Mouse (Mus musculus): ENCODE data around the gene Itgae. TPM values are rescaled to one million over a fixed set of nuclear protein-coding genes. Genes with fewer than 3 reads are reported as not detected.
"Not testable (repeated sequence)": the region's sequence is repeated elsewhere in the genome, so short reads cannot be mapped to it uniquely, and the experiment has no call there.

Itgae gene
- polyA plus RNA-seq, 1 experiment from 2014 or later: 0.32 TPM

GRCm38 (mm10) chr11:73107358-73107757, 17.0 kb downstream of the Itgae start:
- H3K4me2 ChIP-seq (replicated peaks); H3K27ac ChIP-seq; ATAC-seq (ENCODE audit: low FRiP score); H3K9ac ChIP-seq; H3K36me3 ChIP-seq (replicated peaks; ENCODE audit: control insufficient read depth, insufficient read depth); H3K4me3 ChIP-seq (replicated peaks; ENCODE audit: low read length); H3K4me1 ChIP-seq (replicated peaks; ENCODE audit: control insufficient read depth, insufficient read depth, low read length); H3K27me3 ChIP-seq (ENCODE audit: control insufficient read depth, insufficient read depth, low read length); H3K9me3 ChIP-seq (ENCODE audit: control insufficient read depth, low read length); DNase-seq (ENCODE audit: low spot score): not testable (repeated sequence)
- 39% methylated on average over 3 of the region's 3 CpGs for WGBS

DNA sequence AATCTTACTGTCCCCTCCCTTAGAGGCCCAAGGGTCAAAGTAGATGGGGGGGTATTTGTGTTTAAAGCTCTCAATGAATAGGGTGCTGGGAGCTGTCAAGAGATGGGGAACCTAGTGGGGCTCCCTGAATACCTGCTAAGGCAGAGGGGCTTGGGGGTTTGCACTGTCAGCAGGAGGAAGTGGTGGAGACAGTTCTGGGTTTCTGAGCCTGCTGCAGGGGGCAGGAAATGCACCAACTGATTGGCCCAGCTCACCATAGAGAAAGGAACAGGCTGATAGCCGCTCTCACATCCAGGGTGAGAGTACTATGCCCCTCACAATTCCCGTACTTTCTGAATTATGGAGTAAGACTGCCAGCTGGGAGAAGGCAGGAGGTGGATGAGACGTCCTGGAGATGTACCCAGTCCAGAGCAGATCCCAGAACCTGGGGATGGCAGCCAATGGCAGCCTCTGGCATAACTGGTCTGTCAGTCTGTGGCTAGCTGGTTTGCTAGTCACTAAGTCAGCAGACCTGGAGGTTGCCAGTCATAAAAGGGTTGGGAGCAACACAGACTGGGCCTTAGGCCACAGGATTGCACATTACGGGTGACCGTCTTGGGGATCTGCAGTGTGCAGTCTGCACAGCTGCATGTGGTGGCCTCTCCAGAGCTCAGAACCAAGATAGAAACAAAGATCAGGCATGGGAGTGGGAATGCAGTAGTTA, 18.0 kb downstream of the Itgae start:
- Histone ChIP-seq H3K27me3 (ENCODE audit: control insufficient read depth, insufficient read depth, low read length) (no peaks in the 10 kb centered on the region), H3K36me3 (replicated peaks; ENCODE audit: control insufficient read depth, insufficient read depth) (no peaks in the 10 kb centered on the region), H3K4me2 (replicated peaks) (no peak overlapping the region), H3K4me1 (replicated peaks; ENCODE audit: control insufficient read depth, insufficient read depth, low read length) (no peaks in the 10 kb centered on the region), H3K27ac (no peak overlapping the region), H3K4me3 (replicated peaks; ENCODE audit: low read length) (no peak overlapping the region), H3K9ac (no peak overlapping the region), H3K9me3 (ENCODE audit: control insufficient read depth, low read length) (no peaks in the 10 kb centered on the region)
- ATAC-seq (ENCODE audit: low FRiP score) (no peak), DNase-seq (ENCODE audit: low spot score) (no peak)
- WGBS: 79% methylated on average over 5 of the region's 5 CpGs

DNA sequence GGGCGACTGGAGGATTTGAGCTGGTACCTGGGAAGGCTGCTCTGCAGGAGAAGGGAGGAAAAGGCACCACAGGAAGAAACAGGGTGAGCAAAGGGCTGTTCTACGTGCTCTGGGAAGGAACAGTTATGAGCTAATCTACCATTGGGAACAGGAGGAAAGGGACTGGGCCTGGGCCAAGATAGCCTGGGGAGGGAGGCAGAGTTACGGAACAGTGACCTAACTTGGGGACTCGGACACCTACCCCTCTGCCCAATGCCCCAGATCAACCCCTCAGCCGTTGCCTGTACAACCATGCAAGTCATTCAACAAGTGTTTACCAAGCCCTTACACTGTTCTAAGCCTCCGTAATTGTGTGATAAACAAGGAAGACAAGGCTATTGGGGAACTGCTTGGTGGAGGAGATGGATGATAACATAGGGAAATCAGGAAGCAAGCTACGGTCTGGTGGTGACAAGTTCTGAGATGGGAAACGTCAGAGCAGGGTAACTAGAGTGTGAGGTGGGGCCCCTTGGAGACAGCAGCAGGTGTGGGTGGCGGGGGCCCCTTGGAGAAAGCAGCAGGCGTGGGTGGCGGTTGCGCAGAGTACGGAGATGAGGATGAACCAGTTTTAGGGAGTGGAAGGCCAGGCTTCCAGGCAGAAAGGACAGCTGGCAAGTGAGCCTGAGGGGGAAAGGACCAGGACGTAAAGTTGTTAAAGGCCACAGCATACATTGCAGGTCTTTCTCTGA, 18.7 kb downstream of the Itgae start:
- H3K27ac ChIP-seq: no peak overlapping the region
- H3K9me3 ChIP-seq (ENCODE audit: control insufficient read depth, low read length): no peaks in the 10 kb centered on the region
- no peaks in the 10 kb centered on the region for H3K4me1 ChIP-seq (replicated peaks; ENCODE audit: control insufficient read depth, insufficient read depth, low read length)
- no peak overlapping the region for H3K4me2 ChIP-seq (replicated peaks)
- H3K36me3 ChIP-seq (replicated peaks; ENCODE audit: control insufficient read depth, insufficient read depth): no peaks in the 10 kb centered on the region
- H3K9ac ChIP-seq: no peak overlapping the region
- H3K27me3 ChIP-seq (ENCODE audit: control insufficient read depth, insufficient read depth, low read length): no peaks in the 10 kb centered on the region
- no peak overlapping the region for H3K4me3 ChIP-seq (replicated peaks; ENCODE audit: low read length)
- DNase-seq (ENCODE audit: low spot score): no peak
- ATAC-seq (ENCODE audit: low FRiP score): no peak
- 82% methylated on average over 14 of the region's 14 CpGs for WGBS

DNA sequence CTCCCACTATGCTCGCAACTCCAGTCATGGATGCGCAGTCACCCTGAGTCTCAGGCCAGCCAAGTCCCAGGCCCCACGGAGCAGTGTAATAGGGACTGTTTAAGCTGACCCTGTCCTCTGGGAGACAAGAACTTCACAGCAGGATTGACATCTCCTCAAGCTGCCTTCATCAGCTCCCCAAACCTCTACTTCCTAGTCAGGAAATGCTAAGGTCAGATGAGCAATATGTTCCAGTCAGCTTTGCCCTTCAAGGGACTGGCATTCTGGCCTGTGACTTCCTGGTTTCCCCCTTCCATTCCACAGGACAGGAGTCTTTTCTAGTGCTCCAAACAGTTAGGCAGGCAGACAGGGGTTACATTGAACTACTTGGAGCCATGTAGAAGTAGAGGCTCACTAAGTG, 19.6 kb downstream of the Itgae start:
- no peaks in the 10 kb centered on the region for H3K27me3 ChIP-seq (ENCODE audit: control insufficient read depth, insufficient read depth, low read length)
- DNase-seq (ENCODE audit: low spot score): no peak
- no peak overlapping the region for H3K4me2 ChIP-seq (replicated peaks)
- H3K9ac ChIP-seq: no peak overlapping the region
- H3K36me3 ChIP-seq (replicated peaks; ENCODE audit: control insufficient read depth, insufficient read depth): no peaks in the 10 kb centered on the region
- ATAC-seq (ENCODE audit: low FRiP score): no peak
- no peak overlapping the region for H3K27ac ChIP-seq
- no peaks in the 10 kb centered on the region for H3K9me3 ChIP-seq (ENCODE audit: control insufficient read depth, low read length)
- WGBS: 92% methylated on average over 3 of the region's 3 CpGs
- no peak overlapping the region for H3K4me3 ChIP-seq (replicated peaks; ENCODE audit: low read length)
- H3K4me1 ChIP-seq (replicated peaks; ENCODE audit: control insufficient read depth, insufficient read depth, low read length): no peaks in the 10 kb centered on the region

DNA sequence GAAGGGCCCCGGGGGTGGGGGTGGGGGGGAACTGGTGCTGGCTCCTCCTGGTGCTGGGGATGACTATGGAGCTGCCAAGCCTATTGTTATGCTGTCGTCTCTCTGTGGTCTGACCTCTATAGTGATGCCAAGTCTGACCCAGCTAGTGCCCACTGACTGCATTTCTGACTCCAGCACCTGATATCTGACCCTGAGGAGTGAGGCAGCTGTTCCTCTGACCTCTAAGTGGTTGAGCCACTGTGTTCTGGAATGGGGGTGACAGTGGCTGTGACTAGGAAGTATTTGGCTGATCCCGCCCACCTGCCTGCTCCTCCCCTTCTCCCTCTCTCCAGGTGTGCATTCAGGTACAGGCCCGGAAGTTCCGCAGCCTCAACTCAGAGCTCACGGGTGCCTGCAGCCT, 21.0 kb downstream of the Itgae start:
- 68% methylated on average over 6 of the region's 6 CpGs for WGBS
- no peak for ATAC-seq (ENCODE audit: low FRiP score)

DNA sequence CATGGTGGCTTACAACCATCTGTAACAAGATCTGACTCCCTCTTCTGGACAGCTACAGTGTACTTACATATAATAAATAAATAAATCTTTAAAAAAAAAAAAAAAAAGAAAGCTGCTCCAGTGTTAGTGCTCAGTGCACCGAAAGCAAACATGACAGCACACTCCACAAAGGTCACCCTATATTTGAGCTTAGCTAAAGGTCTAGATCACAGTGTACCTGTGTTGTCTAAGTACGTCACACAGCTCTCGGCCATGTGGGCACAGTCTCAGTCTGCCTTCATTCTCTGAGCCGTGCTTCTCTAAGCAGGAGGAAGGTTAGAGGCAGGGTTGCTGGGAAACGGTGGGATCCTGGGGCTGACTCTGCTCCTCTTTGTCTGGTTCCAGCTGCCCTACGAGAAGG, 36.1 kb downstream of the Itgae start:
- Histone ChIP-seq H3K4me2 (replicated peaks) (no peak overlapping the region), H3K9ac (no peak overlapping the region), H3K9me3 (ENCODE audit: control insufficient read depth, low read length) (no peaks in the 10 kb centered on the region), H3K4me1 (replicated peaks; ENCODE audit: control insufficient read depth, insufficient read depth, low read length) (no peaks in the 10 kb centered on the region), H3K27me3 (ENCODE audit: control insufficient read depth, insufficient read depth, low read length) (no peaks in the 10 kb centered on the region), H3K36me3 (replicated peaks; ENCODE audit: control insufficient read depth, insufficient read depth) (no peaks in the 10 kb centered on the region), H3K4me3 (replicated peaks; ENCODE audit: low read length) (no peak overlapping the region), H3K27ac (no peak overlapping the region)
- 84% methylated on average over 6 of the region's 6 CpGs for WGBS
- ATAC-seq (ENCODE audit: low FRiP score) (no peak), DNase-seq (ENCODE audit: low spot score) (no peak)

More for the DNA sequence above, 21.0 kb downstream of the Itgae start:
- no peak overlapping the region for H3K4me3 ChIP-seq (replicated peaks; ENCODE audit: low read length)
- H3K4me2 ChIP-seq (replicated peaks): no peak overlapping the region
- H3K27me3 ChIP-seq (ENCODE audit: control insufficient read depth, insufficient read depth, low read length): no peaks in the 10 kb centered on the region
- no peak for DNase-seq (ENCODE audit: low spot score)
- H3K9ac ChIP-seq: no peak overlapping the region
- no peaks in the 10 kb centered on the region for H3K9me3 ChIP-seq (ENCODE audit: control insufficient read depth, low read length)
- no peak overlapping the region for H3K27ac ChIP-seq
- H3K4me1 ChIP-seq (replicated peaks; ENCODE audit: control insufficient read depth, insufficient read depth, low read length): no peaks in the 10 kb centered on the region
- no peaks in the 10 kb centered on the region for H3K36me3 ChIP-seq (replicated peaks; ENCODE audit: control insufficient read depth, insufficient read depth)

- no peak overlapping the region for H3K9ac ChIP-seq
- no peak overlapping the region for H3K4me3 ChIP-seq (replicated peaks; ENCODE audit: low read length)
- H3K36me3 ChIP-seq (replicated peaks; ENCODE audit: control insufficient read depth, insufficient read depth): no peaks in the 10 kb centered on the region
- WGBS: 85% methylated on average over 7 of the region's 7 CpGs
- H3K27ac ChIP-seq: no peak overlapping the region
- ATAC-seq (ENCODE audit: low FRiP score): no peak
- no peaks in the 10 kb centered on the region for H3K4me1 ChIP-seq (replicated peaks; ENCODE audit: control insufficient read depth, insufficient read depth, low read length)
- H3K9me3 ChIP-seq (ENCODE audit: control insufficient read depth, low read length): no peaks in the 10 kb centered on the region
- H3K27me3 ChIP-seq (ENCODE audit: control insufficient read depth, insufficient read depth, low read length): no peaks in the 10 kb centered on the region
- DNase-seq (ENCODE audit: low spot score): no peak
- H3K4me2 ChIP-seq (replicated peaks): no peak overlapping the region
Observed at GRCm38 (mm10) chr11:73131020-73131419, 40.6 kb downstream of the Itgae start.

DNA sequence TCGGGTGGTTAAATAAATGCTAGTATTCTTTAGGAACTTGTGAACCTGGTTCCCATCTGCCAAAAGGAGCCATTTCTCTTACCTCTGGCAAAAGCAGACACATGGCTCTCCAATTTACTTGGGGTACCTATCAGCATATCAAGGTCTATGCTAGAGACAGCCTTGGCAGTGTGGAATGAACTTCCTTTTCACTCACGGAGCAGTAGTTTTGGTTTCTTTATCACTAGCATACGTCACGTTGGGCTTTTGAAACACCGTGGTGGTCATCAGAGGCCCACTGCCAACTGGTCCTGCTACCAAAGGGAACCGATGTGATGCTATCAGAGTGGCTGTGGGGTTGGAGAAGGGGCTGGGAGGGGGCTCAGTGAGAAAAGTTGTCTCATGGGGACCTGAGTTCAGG, 42.6 kb downstream of the Itgae start:
- Histone ChIP-seq H3K9ac (no peak overlapping the region), H3K9me3 (ENCODE audit: control insufficient read depth, low read length) (no peaks in the 10 kb centered on the region), H3K4me1 (replicated peaks; ENCODE audit: control insufficient read depth, insufficient read depth, low read length) (peaks cover 6% of the 10 kb centered on the region), H3K4me3 (replicated peaks; ENCODE audit: low read length) (no peak overlapping the region), H3K27ac (no peak overlapping the region), H3K36me3 (replicated peaks; ENCODE audit: control insufficient read depth, insufficient read depth) (no peaks in the 10 kb centered on the region), H3K4me2 (replicated peaks) (no peak overlapping the region), H3K27me3 (ENCODE audit: control insufficient read depth, insufficient read depth, low read length) (no peaks in the 10 kb centered on the region)
- ATAC-seq (ENCODE audit: low FRiP score) (no peak), DNase-seq (ENCODE audit: low spot score) (no peak)
- 96% methylated on average over 6 of the region's 6 CpGs for WGBS

DNA sequence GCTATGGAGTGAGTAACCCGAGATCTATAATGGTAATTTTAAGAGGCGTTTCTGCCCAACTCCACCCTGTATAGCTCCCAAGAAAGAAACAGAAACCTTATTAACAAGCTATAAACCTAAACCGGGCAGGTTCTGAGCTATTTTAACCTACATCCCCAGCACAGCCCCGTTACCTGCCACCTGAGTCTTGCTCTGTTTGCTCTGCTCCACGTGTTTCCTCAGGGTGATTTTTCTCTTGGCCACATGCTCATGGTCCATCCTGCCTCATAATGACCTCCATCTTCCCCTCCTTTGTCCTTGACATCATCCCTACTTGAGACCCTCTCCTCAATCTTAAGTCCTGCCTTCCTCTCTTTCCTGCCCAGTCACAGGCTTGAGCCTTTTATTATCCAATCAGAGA, 43.8 kb downstream of the Itgae start:
- H3K4me2 ChIP-seq (replicated peaks): no peak overlapping the region
- H3K27ac ChIP-seq: no peak overlapping the region
- DNase-seq (ENCODE audit: low spot score): no peak
- no peaks in the 10 kb centered on the region for H3K27me3 ChIP-seq (ENCODE audit: control insufficient read depth, insufficient read depth, low read length)
- ATAC-seq (ENCODE audit: low FRiP score): no peak
- peaks cover 6% of the 10 kb centered on the region for H3K4me1 ChIP-seq (replicated peaks; ENCODE audit: control insufficient read depth, insufficient read depth, low read length)
- H3K36me3 ChIP-seq (replicated peaks; ENCODE audit: control insufficient read depth, insufficient read depth): no peaks in the 10 kb centered on the region
- H3K9ac ChIP-seq: no peak overlapping the region
- H3K9me3 ChIP-seq (ENCODE audit: control insufficient read depth, low read length): no peaks in the 10 kb centered on the region
- 96% methylated on average over 5 of the region's 5 CpGs for WGBS
- H3K4me3 ChIP-seq (replicated peaks; ENCODE audit: low read length): no peak overlapping the region

Measured in hindbrain, embryonic 14.5 days (tissue).